Mouse (Mus musculus) heart, adult 10 weeks (tissue): Measurements from ENCODE around the gene Kank2. TPM values are rescaled to one million over a fixed set of nuclear protein-coding genes. Genes with fewer than 3 reads are reported as not detected.

Source experiments
- polyA plus RNA-seq: library from polyadenylated mRNA; stranded (reverse); fragments of 350-450 nt; fragmentation: Illumina TruSeq; extraction: RNeasy Lipid Tissue Mini Kit (QIAGEN cat#74804); gene quantifications from one replicate; pipeline ENCODE4 v1.2.3, GENCODE M21; 2014; ENCODE audit warnings: low read depth, low replicate concordance

The Kank2 gene
- 59.6 TPM for polyA plus RNA-seq

GRCm38 (mm10) chr9:21798345-21799009, at the start of gene Kank2:
Gene Kank2, minus strand, starts transcription at chr9:21798744.

GRCm38 (mm10) chr9:21835258-21835912, 36.8 kb upstream of the Kank2 start, which contains the start of gene Angptl8:
Gene Angptl8, plus strand, starts transcription at chr9:21835510.

GRCm38 (mm10) chr9:21760155-21761088, 38.1 kb downstream of the Kank2 start, which contains the start of gene Spc24:
Gene Spc24, minus strand, starts transcription at chr9:21760303.

GRCm38 (mm10) chr9:21723377-21724146, 75.0 kb downstream of the Kank2 start, which contains the start of gene Ldlr:
Gene Ldlr, plus strand, starts transcription at chr9:21723483.

Other genes starting within 250 kb of the Kank2 start
- gene Timm29, start 206.0 kb downstream of the Kank2 start, polyA plus RNA-seq: 53.5 TPM
- 6.8 TPM for gene Yipf2, start 205.9 kb downstream of the Kank2 start, polyA plus RNA-seq
- gene Smarca4, start 182.6 kb downstream of the Kank2 start, polyA plus RNA-seq: 29.6 TPM
- 6.5 TPM for gene Ldlr, start 75.3 kb downstream of the Kank2 start, polyA plus RNA-seq
- gene Spc24, start 38.4 kb downstream of the Kank2 start, polyA plus RNA-seq: 8.4 TPM
- gene Angptl8, start 36.8 kb upstream of the Kank2 start, polyA plus RNA-seq: not detected
- gene Dock6, start 53.9 kb upstream of the Kank2 start, polyA plus RNA-seq: 53.0 TPM
- gene Rab3d, start 119.4 kb upstream of the Kank2 start, polyA plus RNA-seq: 12.5 TPM
- gene Ccdc159, start 128.7 kb upstream of the Kank2 start, polyA plus RNA-seq: 8.1 TPM
- 107 TPM for gene Tmem205, start 128.8 kb upstream of the Kank2 start, polyA plus RNA-seq
- 4.9 TPM for gene Plppr2, start 138.3 kb upstream of the Kank2 start, polyA plus RNA-seq
- gene Swsap1, start 157.0 kb upstream of the Kank2 start, polyA plus RNA-seq: 9.2 TPM
- gene Epor, start 164.8 kb upstream of the Kank2 start, polyA plus RNA-seq: 0.50 TPM
- 9.7 TPM for gene Rgl3, start 190.7 kb upstream of the Kank2 start, polyA plus RNA-seq
- gene Ccdc151, start 203.9 kb upstream of the Kank2 start, polyA plus RNA-seq: not detected
- gene Prkcsh, start 204.1 kb upstream of the Kank2 start, polyA plus RNA-seq: 53.0 TPM